Mouse (Mus musculus) heart, adult 2 months (tissue): ENCODE results near the gene Atg4a.
A peak's percentile ranks its signal among the peaks of the same experiment; 100 is the strongest.

Source experiments
- CTCF ChIP-seq: fragments of 200-600 bp; IDR thresholded peaks from 2 replicates; pipeline ENCODE4 v1.8.1; 2022; ENCODE audit warnings: antibody characterized with exemption, mild to moderate bottlenecking, moderate library complexity
- EP300 ChIP-seq: fragments of 200-500 bp; IDR thresholded peaks from 2 replicates; pipeline ENCODE4 v1.6.1; 2011; ENCODE audit warnings: low read depth, low read length, control low read depth; ENCODE audit not compliant: insufficient read depth
- POLR2A ChIP-seq: fragments of 200-500 bp; IDR thresholded peaks from 2 replicates; pipeline ENCODE4 v1.6.1; 2011; ENCODE audit warnings: mild to moderate bottlenecking, low read depth, low read length, control low read depth; ENCODE audit not compliant: insufficient read depth

- TF ChIP-seq CTCF: peak; percentile 81
- no peak for TF ChIP-seq EP300
- no peak for TF ChIP-seq POLR2A
These were observed 200.0 kb downstream of the Atg4a start for GRCm38 (mm10) chrX:141156696-141157095.
